Mouse (Mus musculus): ENCODE data around the gene Grid2. TPM values are rescaled to one million over a fixed set of nuclear protein-coding genes. Genes with fewer than 3 reads are reported as not detected.
A peak's percentile ranks its signal among the peaks of the same experiment; 100 is the strongest.

Gene Grid2
- polyA plus RNA-seq, 1 experiment from 2014 or later: 3.9 TPM

DNA sequence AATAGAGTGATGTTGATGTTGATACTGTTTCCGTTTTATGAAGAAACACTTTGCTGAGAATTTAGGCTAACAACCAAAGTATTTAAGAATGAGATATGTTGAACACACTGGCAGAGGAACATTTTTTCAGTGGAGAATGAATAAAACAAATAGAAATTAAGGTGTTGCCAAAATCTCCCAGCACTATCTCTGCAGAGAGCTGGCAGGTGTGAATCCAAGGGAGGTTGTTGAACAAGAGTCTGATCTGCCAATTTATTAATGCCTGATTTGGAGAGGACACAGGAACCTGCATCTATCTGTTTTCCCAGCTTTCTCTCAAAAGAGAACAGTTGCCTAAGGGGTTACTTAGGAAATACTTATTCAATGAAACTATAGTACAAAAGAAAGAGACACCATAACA is 822.2 kb downstream of the Grid2 start:
- H3K4me2 ChIP-seq (replicated peaks): no peak overlapping the region
- no peak for ATAC-seq (replicated peaks)
- no peaks in the 10 kb centered on the region for H3K36me3 ChIP-seq
- no peak overlapping the region for H3K27ac ChIP-seq (replicated peaks)
- 93% methylated on average over 1 of the region's 1 CpGs for WGBS
- H3K9me3 ChIP-seq: no peaks in the 10 kb centered on the region
- H3K9ac ChIP-seq (replicated peaks): no peak overlapping the region
- H3K4me3 ChIP-seq: no peak overlapping the region
- no peaks in the 10 kb centered on the region for H3K27me3 ChIP-seq
- no peaks in the 10 kb centered on the region for H3K4me1 ChIP-seq

DNA sequence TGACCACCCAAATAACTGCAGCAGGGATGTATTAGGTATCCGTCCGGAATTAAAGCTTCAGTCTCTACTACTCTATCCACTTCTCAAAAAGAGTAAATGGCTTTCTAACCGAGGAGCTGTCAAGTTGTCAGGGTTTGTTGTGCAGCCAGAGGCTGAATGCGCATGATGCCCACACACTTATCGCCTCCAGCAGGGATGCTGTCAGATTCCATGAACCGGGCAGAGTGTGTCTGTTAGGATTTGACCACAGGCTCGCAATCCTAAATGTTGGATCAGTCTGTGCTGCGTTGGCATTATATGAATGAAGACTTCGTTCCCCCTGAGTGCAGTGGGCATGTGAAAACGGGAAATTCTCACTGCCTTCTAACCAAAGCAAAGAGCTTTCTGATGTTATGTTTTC is 843.0 kb downstream of the Grid2 start:
- H3K4me2 ChIP-seq (replicated peaks): no peak overlapping the region
- no peaks in the 10 kb centered on the region for H3K27me3 ChIP-seq
- no peaks in the 10 kb centered on the region for H3K9me3 ChIP-seq
- H3K36me3 ChIP-seq: no peaks in the 10 kb centered on the region
- no peak overlapping the region for H3K27ac ChIP-seq (replicated peaks)
- 49% methylated on average over 10 of the region's 10 CpGs for WGBS
- H3K4me3 ChIP-seq: no peak overlapping the region
- peaks cover 2% of the 10 kb centered on the region; the same call in 1 of the 2 replicates for H3K4me1 ChIP-seq
- ATAC-seq (replicated peaks): no peak
- H3K9ac ChIP-seq (replicated peaks): no peak overlapping the region

DNA sequence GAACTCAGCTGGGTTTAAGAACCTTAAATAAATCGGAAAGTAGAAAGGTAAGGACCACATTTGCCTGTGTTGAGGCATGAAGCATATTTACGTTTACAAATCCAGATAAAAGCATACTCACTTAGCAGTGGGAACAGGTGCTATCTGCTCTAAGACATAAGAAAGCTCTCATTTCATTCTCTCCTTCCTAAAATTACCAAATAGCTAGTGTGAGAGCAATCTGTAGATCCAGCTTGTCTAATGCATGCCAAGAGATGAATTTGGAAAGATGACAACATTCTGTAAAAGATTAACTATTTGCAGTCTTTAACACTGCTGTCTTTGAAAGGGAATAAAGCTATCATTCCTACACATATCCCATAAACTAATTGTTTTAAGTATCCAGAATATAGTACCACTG is 858.9 kb downstream of the Grid2 start:
- Histone ChIP-seq H3K9ac (replicated peaks) (no peak overlapping the region), H3K27me3 (no peaks in the 10 kb centered on the region), H3K27ac (replicated peaks) (no peak overlapping the region), H3K4me2 (replicated peaks) (no peak overlapping the region), H3K9me3 (no peaks in the 10 kb centered on the region), H3K4me3 (no peak overlapping the region), H3K36me3 (no peaks in the 10 kb centered on the region), H3K4me1 (no peaks in the 10 kb centered on the region)
- ATAC-seq (replicated peaks): peak; percentile 66; the same call in 1 of the 2 replicates
- WGBS: 61% methylated on average over 2 of the region's 2 CpGs

DNA sequence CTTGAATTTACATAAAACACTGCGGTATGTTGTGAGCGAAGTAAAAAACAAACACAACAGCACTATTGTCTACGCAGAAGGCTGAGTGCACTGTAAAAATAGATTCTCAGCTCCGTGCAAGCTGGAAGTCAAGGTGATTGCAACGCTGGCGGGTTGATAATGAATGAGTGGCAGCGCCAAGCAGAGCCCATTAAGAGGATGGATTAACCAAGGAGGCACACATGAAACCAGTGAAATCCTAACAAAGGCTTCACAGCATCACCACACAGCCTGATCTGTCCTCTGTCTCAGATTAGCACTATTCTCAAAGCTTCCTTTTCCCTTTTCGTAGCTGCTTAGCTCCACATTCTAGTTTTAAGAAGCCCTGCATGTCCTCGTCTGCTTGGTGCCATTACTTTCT is 880.6 kb downstream of the Grid2 start:
- Histone ChIP-seq H3K4me2 (replicated peaks) (no peak overlapping the region), H3K9ac (replicated peaks) (no peak overlapping the region), H3K4me1 (no peaks in the 10 kb centered on the region), H3K36me3 (no peaks in the 10 kb centered on the region), H3K27ac (replicated peaks) (no peak overlapping the region), H3K27me3 (no peaks in the 10 kb centered on the region), H3K9me3 (no peaks in the 10 kb centered on the region), H3K4me3 (no peak overlapping the region)
- 0 out of 2 replicates have a peak, but pooled peaks have one; percentile 57 for ATAC-seq (replicated peaks)
- WGBS: 57% methylated on average over 9 of the region's 9 CpGs

DNA sequence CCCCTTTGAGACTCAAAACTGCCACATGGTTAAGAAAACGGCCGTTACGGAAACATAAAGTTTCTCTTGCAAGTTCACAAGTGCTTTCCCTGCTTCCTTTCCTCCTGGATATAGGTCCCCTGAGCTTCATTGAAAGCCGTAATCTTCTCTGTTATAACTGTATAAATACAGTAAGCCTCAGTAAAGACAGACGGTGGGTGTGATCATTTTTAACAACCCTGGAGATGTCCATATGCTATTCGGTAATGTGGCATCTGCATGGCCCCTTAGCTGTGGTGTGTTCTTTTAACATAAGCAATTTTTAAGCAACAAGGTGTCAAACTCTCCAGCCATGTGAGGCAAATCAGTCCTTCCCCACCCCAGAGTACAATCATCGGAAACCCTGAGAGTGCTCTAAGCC is 892.9 kb downstream of the Grid2 start:
- ATAC-seq (replicated peaks): no peak
- Histone ChIP-seq H3K36me3 (no peaks in the 10 kb centered on the region), H3K4me1 (no peaks in the 10 kb centered on the region), H3K9ac (replicated peaks) (no peak overlapping the region), H3K9me3 (no peaks in the 10 kb centered on the region), H3K27me3 (no peaks in the 10 kb centered on the region), H3K4me3 (no peak overlapping the region), H3K27ac (replicated peaks) (no peak overlapping the region), H3K4me2 (replicated peaks) (no peak overlapping the region)
- WGBS: 87% methylated on average over 7 of the region's 7 CpGs

DNA sequence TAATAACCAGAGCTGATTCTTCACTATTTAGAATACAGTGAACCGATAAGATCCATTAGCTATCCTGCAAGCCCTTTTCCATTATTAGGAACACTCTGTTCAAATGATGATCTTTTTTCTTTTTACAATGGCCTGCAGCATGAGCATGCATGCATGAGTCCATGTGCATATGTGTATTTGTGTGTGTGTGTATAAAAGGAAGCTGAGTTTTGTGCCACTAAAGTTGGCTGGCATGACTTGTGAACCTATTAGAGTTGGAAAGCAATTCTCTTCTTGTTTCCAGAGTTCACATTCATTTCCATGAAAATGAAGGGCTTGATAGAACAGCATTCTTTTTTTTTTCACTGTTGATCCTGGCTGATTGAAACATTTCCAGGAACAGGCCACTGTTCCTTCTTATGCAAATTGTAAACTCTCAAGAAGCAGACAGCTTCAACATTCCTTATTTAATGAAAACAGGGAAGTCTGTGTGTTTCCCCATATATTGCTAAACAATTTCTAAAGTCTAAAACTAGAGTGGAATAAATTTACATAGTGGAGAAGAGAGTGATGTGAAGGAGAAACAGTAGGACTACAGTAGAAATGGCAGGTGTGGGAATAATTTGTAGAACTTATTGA is 919.4 kb downstream of the Grid2 start:
- peak; percentile 81 for ATAC-seq (replicated peaks)

DNA sequence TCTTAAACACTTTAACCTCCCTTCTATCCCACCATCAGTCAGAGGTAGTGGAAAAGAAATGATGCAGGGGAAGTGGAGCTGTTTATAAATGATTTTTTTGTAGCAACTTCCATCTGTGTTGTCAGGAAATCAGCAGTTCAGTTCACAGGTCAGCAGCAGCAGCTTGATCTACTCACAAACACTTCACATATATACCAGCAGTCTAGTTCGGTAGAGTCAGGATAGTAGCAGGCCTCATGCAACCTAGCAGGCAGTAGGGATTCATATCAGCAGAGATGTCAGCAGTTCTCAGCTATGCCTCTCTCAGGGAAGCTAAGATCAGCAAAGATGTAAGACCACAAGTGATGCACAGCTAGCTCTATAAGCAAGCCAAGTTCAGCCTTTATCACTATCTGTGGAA is 938.0 kb downstream of the Grid2 start:
- ATAC-seq (replicated peaks): no peak
- 97% methylated on average over 1 of the region's 1 CpGs for WGBS
- Histone ChIP-seq H3K9me3 (no peaks in the 10 kb centered on the region), H3K27me3 (no peaks in the 10 kb centered on the region), H3K4me1 (no peaks in the 10 kb centered on the region), H3K27ac (replicated peaks) (no peak overlapping the region), H3K4me2 (replicated peaks) (no peak overlapping the region), H3K36me3 (no peaks in the 10 kb centered on the region), H3K4me3 (no peak overlapping the region), H3K9ac (replicated peaks) (no peak overlapping the region)

More for the DNA sequence above, 919.4 kb downstream of the Grid2 start:
- H3K4me2 ChIP-seq (replicated peaks): no peak overlapping the region
- H3K27me3 ChIP-seq: no peaks in the 10 kb centered on the region
- H3K36me3 ChIP-seq: no peaks in the 10 kb centered on the region
- no peaks in the 10 kb centered on the region for H3K9me3 ChIP-seq
- 32% methylated on average over 1 of the region's 1 CpGs for WGBS
- H3K9ac ChIP-seq (replicated peaks): no peak overlapping the region
- H3K4me3 ChIP-seq: no peak overlapping the region
- no peaks in the 10 kb centered on the region for H3K4me1 ChIP-seq
- H3K27ac ChIP-seq (replicated peaks): no peak overlapping the region

DNA sequence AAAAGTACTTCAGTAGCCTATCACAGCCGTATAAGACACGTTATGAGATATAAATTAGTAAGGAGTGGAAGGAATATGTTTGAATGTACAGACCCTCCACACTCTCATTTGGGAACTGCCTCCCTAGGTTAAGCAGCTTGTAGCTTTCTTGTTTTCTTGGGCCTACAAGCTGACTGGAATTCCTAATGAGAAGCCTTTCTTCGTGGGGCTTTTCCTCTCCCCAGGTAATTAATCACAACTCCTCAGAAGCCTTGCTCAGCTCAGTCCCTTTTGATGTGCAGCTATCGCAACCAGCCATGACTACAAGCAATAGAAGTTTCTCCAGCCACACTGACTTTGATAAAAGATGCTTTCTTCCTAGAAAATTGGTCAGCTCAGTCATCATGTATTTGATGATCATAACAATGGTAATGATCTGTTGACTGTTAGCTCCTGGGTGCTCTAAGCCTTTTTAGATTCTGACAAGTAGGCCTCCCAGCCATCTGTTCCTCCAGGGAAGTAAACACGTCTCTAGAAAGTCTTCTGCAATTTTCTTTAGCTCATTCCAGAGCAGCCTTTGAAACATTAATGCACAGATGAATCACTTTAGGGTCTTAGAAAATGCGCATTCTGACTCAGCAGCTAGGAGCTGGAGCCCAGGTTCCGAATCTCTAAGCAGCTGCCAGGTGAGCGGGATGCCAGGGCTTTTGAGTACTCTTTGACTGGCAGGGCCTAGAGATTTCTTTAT is 946.9 kb downstream of the Grid2 start:
- H3K9ac ChIP-seq (replicated peaks): no peak overlapping the region
- H3K27ac ChIP-seq (replicated peaks): no peak overlapping the region
- H3K4me1 ChIP-seq: peaks cover 8% of the 10 kb centered on the region; the same call in 1 of the 2 replicates
- no peaks in the 10 kb centered on the region for H3K27me3 ChIP-seq
- WGBS: 8% methylated on average over 8 of the region's 8 CpGs
- no peaks in the 10 kb centered on the region for H3K9me3 ChIP-seq
- no peak overlapping the region for H3K4me2 ChIP-seq (replicated peaks)
- no peaks in the 10 kb centered on the region for H3K36me3 ChIP-seq
- H3K4me3 ChIP-seq: no peak overlapping the region
- 0 out of 2 replicates have a peak, but pooled peaks have one; percentile 23 for ATAC-seq (replicated peaks)

DNA sequence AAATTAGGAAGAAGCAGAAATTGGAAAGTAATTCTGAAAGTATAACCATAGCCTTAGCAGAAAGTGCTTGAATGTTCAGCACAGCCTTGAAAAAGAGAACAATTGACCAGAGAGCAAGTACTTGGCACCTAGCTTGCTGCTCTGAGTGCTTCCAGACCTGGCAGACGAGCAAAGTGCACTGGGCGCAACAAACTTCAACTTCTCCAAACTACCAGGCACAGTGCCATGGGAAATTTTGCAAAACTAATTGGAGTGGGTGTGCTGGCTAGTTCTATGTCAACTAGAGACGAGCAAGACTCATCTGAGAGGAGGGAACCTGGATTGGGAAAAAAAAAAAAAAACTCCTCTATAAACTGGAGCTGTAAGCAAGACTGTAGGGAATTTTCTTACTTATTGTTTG is 980.7 kb downstream of the Grid2 start:
- WGBS: 55% methylated on average over 3 of the region's 3 CpGs
- no peaks in the 10 kb centered on the region for H3K27me3 ChIP-seq
- no peaks in the 10 kb centered on the region for H3K4me1 ChIP-seq
- H3K9me3 ChIP-seq: no peaks in the 10 kb centered on the region
- no peak overlapping the region for H3K27ac ChIP-seq (replicated peaks)
- 0 out of 2 replicates have a peak, but pooled peaks have one; percentile 23 for ATAC-seq (replicated peaks)
- no peak overlapping the region for H3K4me3 ChIP-seq
- no peaks in the 10 kb centered on the region for H3K36me3 ChIP-seq
- H3K9ac ChIP-seq (replicated peaks): no peak overlapping the region
- no peak overlapping the region for H3K4me2 ChIP-seq (replicated peaks)

DNA sequence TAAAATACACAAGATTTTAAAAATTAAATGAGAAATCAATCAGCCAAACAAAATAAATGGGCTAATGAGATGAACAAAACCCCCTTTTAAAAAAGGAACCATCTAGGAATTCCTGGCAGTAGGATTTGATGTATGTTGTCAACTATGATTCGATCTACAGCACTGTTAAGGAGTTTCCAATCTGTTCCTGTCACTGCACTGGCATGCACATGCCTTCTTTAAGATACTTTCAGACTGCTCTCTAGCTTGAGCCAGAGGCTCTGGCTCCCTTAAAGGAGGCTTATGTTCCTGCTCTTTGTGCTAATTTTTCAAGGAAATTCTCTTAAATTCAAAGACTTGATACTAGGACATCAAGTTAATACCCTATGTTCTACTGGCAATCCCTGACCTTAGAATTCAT is 984.9 kb downstream of the Grid2 start:
- Histone ChIP-seq H3K9me3 (no peaks in the 10 kb centered on the region), H3K27me3 (no peaks in the 10 kb centered on the region), H3K36me3 (no peaks in the 10 kb centered on the region), H3K27ac (replicated peaks) (no peak overlapping the region), H3K4me2 (replicated peaks) (no peak overlapping the region), H3K4me3 (no peak overlapping the region), H3K4me1 (no peaks in the 10 kb centered on the region), H3K9ac (replicated peaks) (no peak overlapping the region)
- 0 out of 2 replicates have a peak, but pooled peaks have one; percentile 61 for ATAC-seq (replicated peaks)
- WGBS: 46% methylated on average over 1 of the region's 1 CpGs

DNA sequence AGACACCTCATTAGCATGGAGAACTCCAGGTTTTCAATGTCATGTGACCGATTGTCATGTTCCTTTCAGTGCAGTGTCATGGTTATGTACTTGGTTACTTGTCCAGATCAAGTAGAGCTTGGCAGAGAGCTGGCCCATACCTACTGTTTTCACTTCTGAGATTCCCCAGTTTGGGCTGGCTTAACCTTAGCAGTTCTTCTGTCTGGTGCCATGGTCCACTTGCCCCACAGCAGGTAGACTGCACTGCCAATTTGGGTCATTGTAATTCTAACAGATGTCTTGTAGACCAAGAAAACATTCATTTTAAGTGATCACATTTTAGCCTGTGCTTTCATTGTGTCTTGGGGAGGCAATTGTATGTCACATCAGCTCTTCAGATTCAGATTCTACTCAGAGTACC is 990.3 kb downstream of the Grid2 start:
- H3K4me3 ChIP-seq: no peak overlapping the region
- no peaks in the 10 kb centered on the region for H3K27me3 ChIP-seq
- no peak overlapping the region for H3K9ac ChIP-seq (replicated peaks)
- no peak for ATAC-seq (replicated peaks)
- no peak overlapping the region for H3K27ac ChIP-seq (replicated peaks)
- WGBS: 90% methylated on average over 1 of the region's 1 CpGs
- H3K36me3 ChIP-seq: no peaks in the 10 kb centered on the region
- H3K4me2 ChIP-seq (replicated peaks): no peak overlapping the region
- no peaks in the 10 kb centered on the region for H3K4me1 ChIP-seq
- no peaks in the 10 kb centered on the region for H3K9me3 ChIP-seq

DNA sequence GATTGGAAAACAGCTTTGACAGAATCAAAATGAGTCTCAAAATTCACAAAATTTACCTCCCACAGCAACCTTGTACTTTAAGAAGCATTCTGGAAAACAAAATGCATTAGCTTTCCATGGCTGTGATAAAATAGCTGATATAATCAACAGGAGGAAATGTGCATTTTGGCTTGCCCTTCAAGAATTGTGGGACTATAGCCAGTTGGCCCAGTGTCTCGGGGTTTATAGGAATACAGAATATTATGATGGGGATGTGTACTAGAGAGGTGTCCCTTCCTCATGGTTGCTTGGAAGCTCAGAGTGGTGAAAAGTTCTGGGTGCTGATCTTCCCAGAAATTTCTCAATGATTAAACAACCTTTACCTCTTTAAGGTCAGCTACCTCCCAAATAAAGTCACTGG is 995.4 kb downstream of the Grid2 start:
- Histone ChIP-seq H3K36me3 (no peaks in the 10 kb centered on the region), H3K27ac (replicated peaks) (no peak overlapping the region), H3K27me3 (no peaks in the 10 kb centered on the region), H3K4me3 (no peak overlapping the region), H3K4me1 (no peaks in the 10 kb centered on the region), H3K9ac (replicated peaks) (no peak overlapping the region), H3K4me2 (replicated peaks) (no peak overlapping the region), H3K9me3 (no peaks in the 10 kb centered on the region)
- ATAC-seq (replicated peaks): no peak
- WGBS: 49% methylated on average over 1 of the region's 1 CpGs

Data from forebrain, embryonic 15.5 days (tissue).